Mouse (Mus musculus): ENCODE results near the gene Col5a2.

- TF ChIP-seq CTCF (IDR thresholded peaks at IDR 0.05; ENCODE audit: low read depth) (no peak), EP300 (IDR thresholded peaks at IDR 0.05; ENCODE audit: low read depth) (no peak)
Measured at GRCm38 (mm10) chr1:45359147-45359546, 143.9 kb downstream of the Col5a2 start.

Measured in heart, postnatal 0 days (tissue).